Mouse (Mus musculus) retina, adult 2 months (tissue): ENCODE measurements around the gene Tmem45b.

Experiments
- DNase-seq: peaks from one replicate; pipeline ENCODE4 v3.0.0-alpha.2; 2012; ENCODE audit warnings: low read depth, low spot score

Gene Tmem45b

GRCm38 (mm10) chr9:31404311-31404710 is 60.0 kb downstream of the Tmem45b start:
- DNase-seq, result no peak

GRCm38 (mm10) chr9:31400441-31400840 is 63.8 kb downstream of the Tmem45b start:
- DNase-seq, result no peak

GRCm38 (mm10) chr9:31387206-31387605 is 77.1 kb downstream of the Tmem45b start:
- DNase-seq, result no peak

- no peak for DNase-seq
Measured at GRCm38 (mm10) chr9:31386368-31387180, 77.7 kb downstream of the Tmem45b start.

- DNase-seq, result peak; percentile 81
Measured at GRCm38 (mm10) chr9:31385947-31386354, 78.3 kb downstream of the Tmem45b start, which contains the start of gene Nfrkb. Gene Nfrkb, plus strand, starts transcription at chr9:31386192.

- no peak for DNase-seq
Measured at GRCm38 (mm10) chr9:31385500-31385869, 78.8 kb downstream of the Tmem45b start.

- no peak for DNase-seq
Measured at GRCm38 (mm10) chr9:31384786-31385499, 79.3 kb downstream of the Tmem45b start.

- DNase-seq, result no peak
Measured at GRCm38 (mm10) chr9:31376661-31377060, 87.6 kb downstream of the Tmem45b start.
